Mouse (Mus musculus) heart, embryonic 11.5 days (tissue): Measurements from ENCODE around the gene Phc3. TPM values are rescaled to one million over a fixed set of nuclear protein-coding genes. Genes with fewer than 3 reads are reported as not detected.

ENCODE experiments used
- ATAC-seq: fragments of 200-750 bp; cut with Nextera tagmentation; replicated peaks from 2 replicates; pipeline ENCODE4 v1.8.0; 2017; ENCODE audit warnings: moderate library complexity; ENCODE audit not compliant: insufficient number of reproducible peaks, low FRiP score, low TSS enrichment
- H3K27ac ChIP-seq: fragments of 300-500 bp; sonication (generic); 2 replicates; pipeline ENCODE4 v1.5.1; 2014; ENCODE audit warnings: mild to moderate bottlenecking, low read depth, low read length
- H3K27me3 ChIP-seq: fragments of 300-500 bp; sonication (generic); 2 replicates; pipeline ENCODE4 v1.6.1; 2014; ENCODE audit warnings: mild to moderate bottlenecking, low read length, mixed read lengths; ENCODE audit not compliant: control insufficient read depth, insufficient read depth
- H3K36me3 ChIP-seq: fragments of 300-500 bp; sonication (generic); 2 replicates; pipeline ENCODE4 v1.6.1; 2014; ENCODE audit warnings: mild to moderate bottlenecking, low read length, moderate library complexity, mixed read lengths; ENCODE audit not compliant: control insufficient read depth, insufficient read depth
- H3K4me1 ChIP-seq: fragments of 300-500 bp; sonication (generic); 2 replicates; pipeline ENCODE4 v1.6.1; 2014; ENCODE audit warnings: low read length; ENCODE audit not compliant: control insufficient read depth, insufficient read depth
- H3K4me2 ChIP-seq: fragments of 300-500 bp; sonication (generic); 2 replicates; pipeline ENCODE4 v1.6.1; 2014; ENCODE audit warnings: mild to moderate bottlenecking, moderate library complexity
- H3K4me3 ChIP-seq: fragments of 300-500 bp; sonication (generic); 2 replicates; pipeline ENCODE4 v1.5.1; 2014; ENCODE audit warnings: low read depth, low read length
- H3K9ac ChIP-seq: fragments of 300-500 bp; sonication (generic); 2 replicates; pipeline ENCODE4 v1.6.1; 2014; ENCODE audit warnings: mild to moderate bottlenecking, low read depth, low read length, moderate library complexity
- H3K9me3 ChIP-seq: fragments of 300-500 bp; sonication (generic); replicated peaks from 2 replicates; pipeline ENCODE4 v1.6.1; 2016; ENCODE audit warnings: low read length; ENCODE audit not compliant: control insufficient read depth
- WGBS: fragments of 180-500 bp; shearing (Covaris S2); extraction: QIAGEN DNeasy Blood & Tissue Kit; methylation state at CpG from one replicate; pipeline ENCODE4 v1.1.7; 2014; ENCODE audit not compliant: insufficient replicate concordance; 5-methylcytosine and 5-hydroxymethylcytosine counted together
- polyA plus RNA-seq: library from polyadenylated mRNA; unstranded; fragments of >200 nt; fragmentation: Nextera tagmentation; extraction: Ambion mirVana; gene quantifications from 2 replicates; pipeline ENCODE4 v1.2.1, GENCODE M21; 2014

Gene Phc3
- polyA plus RNA-seq, 1 experiment from 2014 or later: 6.7 TPM

GRCm38 (mm10) chr3:30917160-30917559 is 52.1 kb downstream of the Phc3 start:
- Histone ChIP-seq H3K36me3 (peaks cover 23% of the 10 kb centered on the region), H3K4me2 (no peak overlapping the region), H3K9ac (no peak overlapping the region), H3K4me3 (no peak overlapping the region), H3K27me3 (no peaks in the 10 kb centered on the region), H3K27ac (no peak overlapping the region), H3K4me1 (no peaks in the 10 kb centered on the region), H3K9me3 (no peaks in the 10 kb centered on the region)
- no peak for ATAC-seq
- 64% methylated on average over 4 of the region's 4 CpGs for WGBS

DNA sequence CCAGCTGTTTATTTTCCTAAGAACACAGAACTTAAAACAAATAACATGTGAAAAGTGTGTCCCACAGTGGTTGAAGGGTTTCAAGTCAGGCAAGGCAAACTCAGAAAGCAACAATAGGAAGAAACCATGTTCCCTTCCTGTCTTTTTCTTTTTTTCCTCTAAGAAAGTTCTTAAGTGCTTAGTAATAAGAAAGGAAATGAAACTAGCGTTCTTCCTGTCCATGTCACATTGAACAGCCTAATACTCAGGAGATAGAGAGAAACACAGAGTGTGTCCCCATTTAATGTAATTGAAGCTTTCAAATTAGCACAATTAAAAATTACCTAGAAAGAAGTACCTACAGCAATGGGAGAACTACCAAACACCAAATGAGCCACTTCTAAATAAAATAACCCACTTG is 64.6 kb downstream of the Phc3 start:
- no peak for ATAC-seq
- no peak overlapping the region for H3K4me2 ChIP-seq
- H3K36me3 ChIP-seq: peaks cover 9% of the 10 kb centered on the region
- WGBS: 65% methylated on average over 1 of the region's 1 CpGs
- H3K4me3 ChIP-seq: no peak overlapping the region
- no peaks in the 10 kb centered on the region for H3K4me1 ChIP-seq
- no peaks in the 10 kb centered on the region for H3K27me3 ChIP-seq
- H3K9ac ChIP-seq: no peak overlapping the region
- H3K27ac ChIP-seq: no peak overlapping the region
- no peaks in the 10 kb centered on the region for H3K9me3 ChIP-seq

DNA sequence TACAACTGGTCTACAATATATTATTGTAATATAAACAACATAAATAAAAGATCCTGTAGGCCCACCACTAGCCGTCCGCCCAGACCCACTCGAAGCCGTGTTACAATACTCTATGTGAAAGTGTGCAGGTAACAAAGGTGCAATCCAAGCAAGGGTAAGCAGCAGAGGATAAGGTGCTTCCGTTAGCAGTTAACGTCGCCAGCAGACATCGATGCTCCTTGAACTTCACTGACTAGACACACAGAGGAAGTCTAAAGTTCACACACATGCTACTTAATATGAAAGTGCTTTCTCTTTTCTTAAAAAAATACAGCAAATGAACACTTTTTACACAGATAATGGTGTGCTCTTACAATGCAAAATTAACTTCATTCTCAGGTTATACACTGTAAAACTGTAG is 69.8 kb downstream of the Phc3 start:
- Histone ChIP-seq H3K27ac (no peak overlapping the region), H3K4me1 (no peaks in the 10 kb centered on the region), H3K9ac (no peak overlapping the region), H3K4me3 (no peak overlapping the region), H3K36me3 (peaks cover 3% of the 10 kb centered on the region; the same call in 1 of the 2 replicates), H3K4me2 (no peak overlapping the region), H3K9me3 (no peaks in the 10 kb centered on the region), H3K27me3 (no peaks in the 10 kb centered on the region)
- ATAC-seq: no peak
- 94% methylated on average over 8 of the region's 8 CpGs for WGBS

DNA sequence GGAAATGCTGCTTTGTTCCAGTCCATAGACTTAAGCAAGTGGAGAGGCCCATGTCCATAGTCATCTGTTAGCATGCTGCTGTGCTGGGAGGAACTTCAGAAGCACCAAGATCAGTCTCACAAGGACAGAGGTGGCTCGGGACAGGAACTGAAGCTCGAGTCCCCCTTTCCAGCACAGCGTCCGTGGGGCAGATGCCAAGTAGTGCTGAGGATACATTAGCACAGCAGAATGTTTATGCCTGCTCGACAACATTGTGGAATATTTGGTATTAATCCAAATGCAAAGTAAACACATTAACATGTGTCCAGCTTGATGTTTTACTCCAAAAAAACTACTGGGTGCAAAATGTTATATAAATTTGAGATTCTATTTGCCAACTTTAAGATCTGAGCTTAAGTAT is 72.5 kb downstream of the Phc3 start:
- no peak overlapping the region for H3K4me2 ChIP-seq
- H3K27me3 ChIP-seq: no peaks in the 10 kb centered on the region
- no peak overlapping the region for H3K9ac ChIP-seq
- H3K27ac ChIP-seq: no peak overlapping the region
- no peak for ATAC-seq
- no peak overlapping the region for H3K4me3 ChIP-seq
- WGBS: 92% methylated on average over 5 of the region's 5 CpGs
- peaks cover 3% of the 10 kb centered on the region; the same call in 1 of the 2 replicates for H3K36me3 ChIP-seq
- no peaks in the 10 kb centered on the region for H3K4me1 ChIP-seq
- no peaks in the 10 kb centered on the region for H3K9me3 ChIP-seq

DNA sequence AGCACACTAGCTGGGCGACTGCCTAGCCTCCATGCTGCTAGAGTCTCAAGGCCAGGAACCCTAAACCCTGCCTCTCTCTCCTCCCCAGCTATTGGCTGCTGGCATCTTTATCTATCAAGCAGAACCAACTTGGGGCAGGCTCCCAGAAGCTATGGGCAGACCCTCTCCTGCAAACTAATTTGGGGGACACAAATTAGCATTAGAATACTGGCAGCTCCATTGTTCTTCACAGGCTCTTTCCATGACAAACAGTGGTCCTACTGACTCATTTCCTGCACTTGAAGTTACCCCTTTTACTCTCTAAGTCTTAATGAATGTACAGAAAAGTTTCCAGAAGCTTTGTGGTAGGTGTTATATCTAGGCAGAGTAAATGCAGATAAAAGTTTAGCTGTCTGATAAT is 80.2 kb downstream of the Phc3 start:
- ATAC-seq: no peak
- Histone ChIP-seq H3K4me3 (no peak overlapping the region), H3K36me3 (no peaks in the 10 kb centered on the region), H3K9ac (no peak overlapping the region), H3K9me3 (no peaks in the 10 kb centered on the region), H3K4me2 (no peak overlapping the region), H3K4me1 (no peaks in the 10 kb centered on the region), H3K27ac (no peak overlapping the region), H3K27me3 (no peaks in the 10 kb centered on the region)
- 37% methylated on average over 1 of the region's 1 CpGs for WGBS

DNA sequence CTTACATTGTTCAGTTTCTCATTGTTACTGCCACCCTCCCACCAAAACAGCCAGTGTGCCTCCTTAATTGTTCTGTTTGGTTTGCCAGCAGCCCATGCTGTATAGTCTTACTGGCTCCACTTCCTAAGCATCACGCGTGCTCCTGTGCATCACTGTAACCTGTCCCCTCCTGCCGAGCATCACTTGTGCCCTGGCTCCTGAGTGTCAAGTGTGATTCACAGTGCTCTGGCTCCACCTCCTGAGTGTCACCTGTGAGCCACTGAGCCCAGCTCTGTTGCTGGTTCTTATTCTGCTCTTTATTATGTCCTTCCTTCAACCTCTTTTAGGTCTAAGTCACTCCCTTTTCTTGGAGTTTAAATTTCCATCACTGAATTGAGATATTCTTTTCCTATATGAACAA is 81.8 kb downstream of the Phc3 start:
- 92% methylated on average over 3 of the region's 3 CpGs for WGBS
- no peak overlapping the region for H3K27ac ChIP-seq
- H3K27me3 ChIP-seq: no peaks in the 10 kb centered on the region
- no peaks in the 10 kb centered on the region for H3K36me3 ChIP-seq
- H3K4me3 ChIP-seq: no peak overlapping the region
- no peak for ATAC-seq
- no peaks in the 10 kb centered on the region for H3K9me3 ChIP-seq
- H3K9ac ChIP-seq: no peak overlapping the region
- no peaks in the 10 kb centered on the region for H3K4me1 ChIP-seq
- H3K4me2 ChIP-seq: no peak overlapping the region

DNA sequence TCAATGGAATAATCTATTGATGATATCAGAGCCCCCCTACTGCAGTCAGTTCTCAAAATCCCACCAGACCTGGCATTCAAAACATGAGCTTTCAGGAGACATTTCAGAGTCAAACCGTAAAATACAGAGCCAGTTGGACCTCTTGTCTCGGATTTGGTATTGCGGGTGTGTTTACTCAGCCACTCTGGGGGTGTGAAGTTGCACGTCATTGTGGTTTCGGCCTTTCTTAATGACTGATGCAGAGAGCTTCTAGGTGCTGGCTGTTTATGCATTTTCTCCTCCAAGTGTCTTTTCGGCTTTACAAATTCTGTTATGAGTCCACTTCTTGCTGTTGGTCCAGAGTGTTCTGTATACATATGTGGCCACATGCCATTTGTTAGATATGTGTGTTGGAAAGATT is 92.5 kb downstream of the Phc3 start:
- no peak overlapping the region for H3K27ac ChIP-seq
- H3K9ac ChIP-seq: no peak overlapping the region
- H3K4me3 ChIP-seq: no peak overlapping the region
- no peaks in the 10 kb centered on the region for H3K9me3 ChIP-seq
- no peaks in the 10 kb centered on the region for H3K36me3 ChIP-seq
- no peaks in the 10 kb centered on the region for H3K4me1 ChIP-seq
- no peak for ATAC-seq
- WGBS: 81% methylated on average over 6 of the region's 6 CpGs
- H3K27me3 ChIP-seq: no peaks in the 10 kb centered on the region
- no peak overlapping the region for H3K4me2 ChIP-seq

- H3K4me3 ChIP-seq: no peak overlapping the region
- H3K4me2 ChIP-seq: no peak overlapping the region
- no peak overlapping the region for H3K9ac ChIP-seq
- no peaks in the 10 kb centered on the region for H3K27me3 ChIP-seq
- no peak for ATAC-seq
- no peaks in the 10 kb centered on the region for H3K9me3 ChIP-seq
- no peaks in the 10 kb centered on the region for H3K36me3 ChIP-seq
- no peak overlapping the region for H3K27ac ChIP-seq
- H3K4me1 ChIP-seq: no peaks in the 10 kb centered on the region
- WGBS: 60% methylated on average over 1 of the region's 1 CpGs
Observed at GRCm38 (mm10) chr3:30869995-30870394, 99.2 kb downstream of the Phc3 start.

DNA sequence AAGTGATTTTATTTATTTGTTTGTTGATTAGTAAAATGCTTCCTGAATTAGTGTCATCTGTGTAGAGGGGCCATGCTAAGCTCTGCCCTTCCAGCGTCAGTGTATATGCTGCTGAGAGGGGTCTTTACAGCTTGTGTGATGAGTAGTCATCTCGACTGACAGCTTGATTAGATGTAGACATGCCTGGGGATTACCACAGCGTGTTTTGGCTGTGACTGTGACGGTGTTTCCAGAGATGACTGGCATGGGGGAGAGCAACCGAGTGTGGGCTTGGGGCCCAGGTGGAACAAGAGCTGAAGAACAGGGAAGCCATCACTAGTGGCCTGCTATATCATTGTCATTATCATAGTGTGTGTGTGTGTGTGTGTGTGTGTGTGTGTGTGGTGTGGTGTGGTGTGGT is 100.6 kb downstream of the Phc3 start:
- ATAC-seq: no peak
- H3K27me3 ChIP-seq: no peaks in the 10 kb centered on the region

More for the DNA sequence above, 100.6 kb downstream of the Phc3 start:
- Histone ChIP-seq H3K4me3 (no peak overlapping the region), H3K36me3 (no peaks in the 10 kb centered on the region), H3K4me2 (no peak overlapping the region), H3K4me1 (no peaks in the 10 kb centered on the region), H3K9me3 (no peaks in the 10 kb centered on the region), H3K9ac (no peak overlapping the region), H3K27ac (no peak overlapping the region)
- 56% methylated on average over 5 of the region's 5 CpGs for WGBS
